Mouse (Mus musculus): ENCODE data around the gene Il1rl2. TPM values are rescaled to one million over a fixed set of nuclear protein-coding genes. Genes with fewer than 3 reads are reported as not detected.

The Il1rl2 gene
- polyA plus RNA-seq, 1 experiment from 2014 or later, result 1.5 TPM

DNA sequence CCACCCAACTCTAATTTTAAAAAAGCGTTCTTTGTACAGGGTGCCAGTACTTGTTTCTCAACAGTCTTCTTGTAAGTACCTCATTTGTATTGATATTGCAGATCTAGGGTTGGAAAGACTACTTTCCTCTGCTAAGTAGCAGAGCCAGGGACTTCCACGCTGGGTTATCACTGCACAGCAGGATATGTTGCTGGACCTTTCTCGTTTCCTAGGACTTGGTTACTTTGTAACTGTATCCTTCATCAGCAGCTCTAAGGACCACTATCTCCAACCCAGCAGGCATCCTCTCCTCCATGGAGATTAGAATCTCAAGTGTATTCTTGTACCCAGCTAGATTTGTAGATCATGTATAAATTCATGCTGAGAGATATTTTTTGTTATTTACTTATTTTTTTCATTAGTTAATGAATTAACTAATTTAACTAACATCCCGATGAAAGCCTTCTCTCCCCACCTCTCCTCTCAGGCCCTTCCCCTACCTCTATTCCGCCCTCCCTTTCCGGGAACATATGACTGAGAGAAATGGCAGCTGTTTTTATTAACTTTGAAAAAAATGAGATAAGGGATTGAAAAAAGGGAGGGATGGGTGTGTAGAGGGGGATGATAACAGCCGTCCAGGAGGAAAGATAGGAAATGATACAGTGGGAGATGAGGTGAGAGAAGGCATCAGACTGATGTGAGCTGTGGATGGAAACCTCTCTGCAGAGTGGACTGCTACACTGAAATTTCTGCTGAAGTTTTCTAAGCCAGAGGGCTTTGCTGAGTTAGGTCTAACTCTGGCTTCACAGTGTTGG lies 90.7 kb downstream of the Il1rl2 start:
- H3K27me3 ChIP-seq, result no peaks in the 10 kb centered on the region
- no peaks in the 10 kb centered on the region for H3K9me3 ChIP-seq (replicated peaks)
- no peak overlapping the region for H3K4me3 ChIP-seq (replicated peaks)
- 34% methylated on average over 7 of the region's 7 CpGs for WGBS (ENCODE audit: insufficient replicate concordance)
- H3K9ac ChIP-seq, result no peak overlapping the region
- H3K4me1 ChIP-seq (replicated peaks), result peaks cover 17% of the 10 kb centered on the region
- H3K4me2 ChIP-seq, result no peak overlapping the region
- no peak for ATAC-seq (ENCODE audit: insufficient read depth)
- no peak overlapping the region for H3K27ac ChIP-seq (replicated peaks)
- H3K36me3 ChIP-seq (replicated peaks), result no peaks in the 10 kb centered on the region

DNA sequence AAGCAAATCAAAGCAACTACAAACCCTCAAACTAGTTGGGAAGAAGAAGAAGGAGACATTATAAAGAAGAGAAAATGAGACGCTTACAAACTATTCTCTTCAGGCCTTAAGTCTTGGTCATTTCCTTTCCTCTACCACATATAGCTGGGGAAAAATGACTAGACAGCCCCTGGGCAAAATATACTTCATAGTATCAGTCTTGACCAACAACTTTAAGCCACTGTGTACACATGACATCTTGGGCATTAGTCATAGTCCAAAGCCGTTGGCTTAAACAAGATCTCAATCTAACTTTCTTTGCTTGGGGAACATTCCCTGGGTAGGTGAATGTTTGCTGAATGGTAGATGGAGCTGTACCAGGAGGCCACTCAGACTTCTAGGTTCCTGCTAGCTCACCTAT lies 92.6 kb downstream of the Il1rl2 start:
- H3K9me3 ChIP-seq (replicated peaks), result no peaks in the 10 kb centered on the region
- H3K4me2 ChIP-seq, result no peak overlapping the region
- no peaks in the 10 kb centered on the region for H3K27me3 ChIP-seq
- peaks cover 17% of the 10 kb centered on the region for H3K4me1 ChIP-seq (replicated peaks)
- WGBS (ENCODE audit: insufficient replicate concordance), result 71% methylated on average over 2 of the region's 2 CpGs
- ATAC-seq (ENCODE audit: insufficient read depth), result no peak
- H3K27ac ChIP-seq (replicated peaks), result no peak overlapping the region
- H3K36me3 ChIP-seq (replicated peaks), result no peaks in the 10 kb centered on the region
- no peak overlapping the region for H3K9ac ChIP-seq
- no peak overlapping the region for H3K4me3 ChIP-seq (replicated peaks)

Other genes with a start within 250 kb of the Il1rl2 start
- gene Il1r1, start 99.5 kb upstream of the Il1rl2 start, polyA plus RNA-seq (2015; fragmentation: Nextera tagmentation; extraction: Ambion mirVana), result 7.5 TPM in 2 replicates
- 4.6 and 4.7 TPM in 2 replicates for gene Il1rl1, start 105.0 kb downstream of the Il1rl2 start, polyA plus RNA-seq (2015; fragmentation: Nextera tagmentation; extraction: Ambion mirVana)
- gene Il18r1, start 140.9 kb downstream of the Il1rl2 start, polyA plus RNA-seq (2015; fragmentation: Nextera tagmentation; extraction: Ambion mirVana), result 0.08 and 0.10 TPM in 2 replicates
- 1.3 and 1.6 TPM in 2 replicates for gene Il18rap, start 190.8 kb downstream of the Il1rl2 start, polyA plus RNA-seq (2015; fragmentation: Nextera tagmentation; extraction: Ambion mirVana)

All from liver, embryonic 15.5 days (tissue).